Mouse (Mus musculus) embryonic stem cell, embryonic (primary cell): ENCODE measurements around the gene Whrn.

Source experiments
- CTCF ChIA-PET, 4 experiments: fragments of 300-600 bp in 2 of 4; fragments of 350-600 bp in 2 of 4; sonication (Branson Sonifier 250); formaldehyde crosslinking; loops; one replicate each; lab custom pipeline; 2022; ENCODE audit warnings: inconsistent platforms in 2 of 4; lab: Charles Lee
- POLR2A ChIA-PET, 4 experiments: fragments of 300-600 bp in 2 of 4; fragments of 350-600 bp in 2 of 4; sonication (Branson Sonifier 250); formaldehyde crosslinking; loops; one replicate each; lab custom pipeline; 2022; ENCODE audit warnings: antibody characterized with exemption in 4 of 4, inconsistent platforms in 1 of 4; lab: Charles Lee

Whrn gene

GRCm38 (mm10) chr4:63389121-63389886, 106.5 kb downstream of the Whrn start:
- POLR2A ChIA-PET, result interaction anchor here in 2 of 4 experiments (0.5 to 1.8 kb wide), 6 partner anchors 9 to 414 kb away, joined by 3 to 4 read pairs (median 3); partner anchors contain the start of gene Atp6v1g1 (in 1 of the 2)
- CTCF ChIA-PET, result interaction anchor here in 3 of 4 experiments (0.6 to 1.6 kb wide), 7 partner anchors 12 to 446 kb away, joined by 3 to 8 read pairs (median 4); no protein-coding TSS in a partner anchor

GRCm38 (mm10) chr4:63388029-63388428, 107.8 kb downstream of the Whrn start:
- ChIA-PET POLR2A (interaction anchor here in 1 of 4 experiments (1.5 kb wide), 1 partner anchor 11 kb away, joined by 4 read pairs; no protein-coding TSS in a partner anchor), CTCF (interaction anchor here in 2 of 4 experiments (1.0 to 1.6 kb wide), 2 partner anchors 19 to 20 kb away, joined by 3 read pairs; no protein-coding TSS in a partner anchor)

- CTCF ChIA-PET, result interaction anchor here in 2 of 4 experiments (0.8 to 1.1 kb wide), 2 partner anchors 14 kb away, joined by 3 read pairs; no protein-coding TSS in a partner anchor
- POLR2A ChIA-PET, result interaction anchor here in 1 of 4 experiments (1.6 kb wide), 1 partner anchor 20 kb away, joined by 3 read pairs; no protein-coding TSS in a partner anchor
Measured at GRCm38 (mm10) chr4:63385784-63386183, 110.0 kb downstream of the Whrn start.

- ChIA-PET POLR2A (interaction anchor here in 1 of 4 experiments (1.6 kb wide), 1 partner anchor 20 kb away, joined by 3 read pairs; no protein-coding TSS in a partner anchor), CTCF (no interaction called here)
Measured at GRCm38 (mm10) chr4:63385253-63385652, 110.5 kb downstream of the Whrn start.

- ChIA-PET POLR2A (interaction anchor here in 1 of 4 experiments (1.2 kb wide), 1 partner anchor 26 kb away, joined by 4 read pairs; no protein-coding TSS in a partner anchor), CTCF (interaction anchor here in 1 of 4 experiments (1.5 kb wide), 1 partner anchor 16 kb away, joined by 4 read pairs; no protein-coding TSS in a partner anchor)
Measured at GRCm38 (mm10) chr4:63384262-63384661, 111.5 kb downstream of the Whrn start.

GRCm38 (mm10) chr4:63383474-63383873, 112.3 kb downstream of the Whrn start:
- ChIA-PET POLR2A (interaction anchor here in 1 of 4 experiments (0.8 to 1.3 kb wide), 3 partner anchors 11 to 27 kb away, joined by 3 to 4 read pairs (median 4); partner anchors contain the start of gene Akna), CTCF (interaction anchor here in 2 of 4 experiments (0.6 to 1.5 kb wide), 3 partner anchors 14 to 76 kb away, joined by 3 to 5 read pairs (median 4); no protein-coding TSS in a partner anchor)

- POLR2A ChIA-PET, result interaction anchor here in 1 of 4 experiments (1.2 to 1.3 kb wide), 2 partner anchors 12 to 28 kb away, joined by 3 to 4 read pairs; no protein-coding TSS in a partner anchor
- CTCF ChIA-PET, result interaction anchor here in 2 of 4 experiments (0.6 to 1.5 kb wide), 3 partner anchors 13 to 76 kb away, joined by 3 to 5 read pairs (median 4); no protein-coding TSS in a partner anchor
Measured at GRCm38 (mm10) chr4:63382676-63383369, 113.0 kb downstream of the Whrn start.

GRCm38 (mm10) chr4:63377483-63377882, 118.3 kb downstream of the Whrn start:
- POLR2A ChIA-PET, result interaction anchor here in 3 of 4 experiments (0.6 to 3.6 kb wide), 9 partner anchors 9 to 179 kb away, joined by 3 to 19 read pairs (median 4); partner anchors contain the start of gene Orm2 (in 1 of the 3)
- CTCF ChIA-PET, result interaction anchor here (0.6 to 3.0 kb wide), 13 partner anchors 9 to 622 kb away, joined by 3 to 20 read pairs (median 4); no protein-coding TSS in a partner anchor

- ChIA-PET POLR2A (interaction anchor here in 1 of 4 experiments (0.7 to 3.6 kb wide), 2 partner anchors 12 to 34 kb away, joined by 4 to 19 read pairs; no protein-coding TSS in a partner anchor), CTCF (interaction anchor here in 3 of 4 experiments (0.6 to 0.9 kb wide), 3 partner anchors 34 to 653 kb away, joined by 3 read pairs; no protein-coding TSS in a partner anchor)
Measured at GRCm38 (mm10) chr4:63375367-63375766, 120.4 kb downstream of the Whrn start.

GRCm38 (mm10) chr4:63374331-63374730, 121.5 kb downstream of the Whrn start:
- CTCF ChIA-PET, result no interaction called here
- POLR2A ChIA-PET, result interaction anchor here in 1 of 4 experiments (0.6 kb wide), 1 partner anchor 672 kb away, joined by 3 read pairs; the partner anchor contains the start of gene Tnc

- POLR2A ChIA-PET, result interaction anchor here in 1 of 4 experiments (0.5 kb wide), 1 partner anchor 79 kb away, joined by 4 read pairs; no protein-coding TSS in a partner anchor
- CTCF ChIA-PET, result no interaction called here
Measured at GRCm38 (mm10) chr4:63373404-63373803, 122.4 kb downstream of the Whrn start.

- ChIA-PET CTCF (interaction anchor here in 3 of 4 experiments (0.6 to 1.0 kb wide), 9 partner anchors 14 to 1138 kb away, joined by 3 to 5 read pairs (median 3); no protein-coding TSS in a partner anchor), POLR2A (no interaction called here)
Measured at GRCm38 (mm10) chr4:63371890-63372289, 123.9 kb downstream of the Whrn start.

GRCm38 (mm10) chr4:63370897-63371296, 124.9 kb downstream of the Whrn start:
- CTCF ChIA-PET, result no interaction called here
- POLR2A ChIA-PET, result no interaction called here

- ChIA-PET POLR2A (interaction anchor here in 2 of 4 experiments (0.5 to 2.0 kb wide), 6 partner anchors 8 to 613 kb away, joined by 3 to 6 read pairs (median 3); partner anchors contain the start of gene Tmem268 (in 1 of the 2)), CTCF (interaction anchor here (0.5 to 2.7 kb wide), 47 partner anchors 8 to 649 kb away, joined by 3 to 20 read pairs (median 4); partner anchors contain the start of genes Akna (in 1 of the 4), Tmem268 (in 1 of the 4) and Whrn (in 1 of the 4))
Measured at GRCm38 (mm10) chr4:63368577-63368976, 127.2 kb downstream of the Whrn start.
